Mouse (Mus musculus) kidney, postnatal 14 days (tissue): Measurements from ENCODE around the gene Acvr2a.

Source experiments
- DNase-seq: peaks from one replicate; pipeline ENCODE4 v3.0.0; 2022; ENCODE audit warnings: mixed read lengths

Gene Acvr2a

GRCm38 (mm10) chr2:48885945-48886344 is 72.0 kb downstream of the Acvr2a start:
- peak; percentile 79 for DNase-seq

- DNase-seq = no peak
Measured at GRCm38 (mm10) chr2:48895186-48895585, 81.3 kb downstream of the Acvr2a start.

- DNase-seq = no peak
Measured at GRCm38 (mm10) chr2:48908866-48909265, 95.0 kb downstream of the Acvr2a start.

GRCm38 (mm10) chr2:48914185-48914584 is 100.3 kb downstream of the Acvr2a start:
- no peak for DNase-seq

GRCm38 (mm10) chr2:48915832-48916231 is 101.9 kb downstream of the Acvr2a start:
- no peak for DNase-seq

- DNase-seq = no peak
Measured at GRCm38 (mm10) chr2:48935058-48935457, 121.1 kb downstream of the Acvr2a start.

- no peak for DNase-seq
Measured at GRCm38 (mm10) chr2:48947761-48948160, 133.9 kb downstream of the Acvr2a start.

- peak; percentile 99 for DNase-seq
Measured at GRCm38 (mm10) chr2:48948841-48949584, 135.1 kb downstream of the Acvr2a start, which contains the start of gene Mbd5. Mbd5 (plus strand) TSS chr2:48949508.

- DNase-seq = peak; percentile 57
Measured at GRCm38 (mm10) chr2:48949743-48950251, 135.9 kb downstream of the Acvr2a start.

- no peak for DNase-seq
Measured at GRCm38 (mm10) chr2:48950252-48950315, 136.2 kb downstream of the Acvr2a start, which contains the start of gene Orc4. Orc4 (minus strand) TSS chr2:48950277.

GRCm38 (mm10) chr2:48950316-48950880 is 136.5 kb downstream of the Acvr2a start:
- peak; percentile 11 for DNase-seq
